Comparison of ENCODE assay signal across 25 mouse cellular contexts in the genomic region with DNA sequence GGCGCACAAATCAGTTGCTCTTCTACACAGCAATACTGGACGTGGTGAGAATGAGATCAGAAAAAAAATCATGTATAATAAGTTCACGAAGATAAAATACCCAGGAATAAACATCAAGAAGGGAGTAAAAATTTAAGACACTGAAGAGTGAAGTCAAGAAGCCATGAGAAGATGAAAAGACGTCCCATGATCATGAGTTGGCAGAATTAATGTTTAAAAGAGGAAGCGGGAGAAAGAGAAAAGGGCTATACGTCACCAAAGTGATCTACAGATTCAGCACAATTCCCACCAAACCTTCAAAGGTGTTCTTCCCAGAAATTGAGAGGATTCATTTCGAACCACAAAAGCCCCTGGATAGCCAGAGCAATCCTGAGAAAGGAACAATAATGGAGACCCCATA. TPM values are rescaled to one million over a fixed set of nuclear protein-coding genes. Genes with fewer than 3 reads are reported as not detected.
A peak's percentile ranks its signal among the peaks of the same experiment; 100 is the strongest.
DNase-seq lines count a peak whose midpoint lies in the region; ATAC-seq and TF ChIP-seq lines count a peak whose summit lies in the region.
"Had no signal": no experiment of that assay in that cellular context is flagged by ENCODE, and none has a peak within 500 bp of the region (broad histone marks: within the 10 kb centered on the region; RNA-seq: fewer than 3 reads in every experiment).

No protein-coding gene starts in this region.

- in situ Hi-C loops in CH12.LX (cut with MboI; ENCODE audit: low pct_ligation_motif_present, low pct_unique_long_range_greater_than_20kb, low sequenced_read_pairs): no loop called here

- H3K4me3 ChIP-seq in CH12.LX (replicated peaks in 1 of 3; ENCODE audit: low read depth in 2 of 3, low read length in 2 of 3, poor library complexity in 1 of 3) (no peak overlapping the region), macrophage (ENCODE audit: inconsistent target) (no peak overlapping the region)
- no peak overlapping the region for H3K4me3 ChIP-seq in bone marrow macrophage, adult 2 months (ENCODE audit: insufficient read depth, low read length)
- H3K4me3 ChIP-seq in neural tube, embryonic 15.5 days (replicated peaks): no peak overlapping the region
- H3K4me3 ChIP-seq: embryonic facial prominence, embryonic 10.5 days; embryonic facial prominence, embryonic 12.5 days; forebrain, embryonic 13.5 days; forebrain, embryonic 15.5 days had no signal

- DNase-seq in CH12.LX (ENCODE audit: extremely low read depth): no peak
- DNase-seq in adrenal gland, postnatal 14 days: no peak
- no peak for DNase-seq in neural tube, embryonic 10.5 days (ENCODE audit: extremely low spot score, low spot score)
- DNase-seq: adrenal gland, adult 8-10 months; adrenal gland, postnatal 25 days; B cell, adult 2 months; cerebellum, adult 11-12 months; cerebellum, adult 8-10 months; cerebellum, adult 9-11 months; cerebellum, postnatal 14 days; cerebellum, postnatal 36 days; embryo, embryonic 11 days; forebrain, postnatal 0 days had no signal

- H3K4me1 ChIP-seq in CH12.LX (ENCODE audit: control insufficient read depth in 1 of 2, insufficient read depth in 2 of 2): peaks cover 2 to 7% of the 10 kb centered on the region in 2 experiments; a peak in 3 of 4 replicates
- H3K4me1 ChIP-seq in bone marrow macrophage, adult 2 months (ENCODE audit: control insufficient read depth, insufficient read depth, low read length): peaks cover 44% of the 10 kb centered on the region
- H3K4me1 ChIP-seq in neural tube, embryonic 15.5 days: no peaks in the 10 kb centered on the region
- H3K4me1 ChIP-seq: embryonic facial prominence, embryonic 10.5 days; embryonic facial prominence, embryonic 12.5 days; forebrain, embryonic 15.5 days had no signal

- WGBS in macrophage (ENCODE audit: missing documents): 64% methylated on average over 7 of the region's 7 CpGs
- 88% methylated on average over 7 of the region's 7 CpGs for WGBS in neural tube, embryonic 15.5 days

- 0 out of 2 replicates have a peak, but pooled peaks have one; percentile 50 for ATAC-seq in megakaryocyte progenitor cell, adult 5-6 weeks (replicated peaks; ENCODE audit: poor library complexity)
- no peak for ATAC-seq in neural tube, embryonic 15.5 days (ENCODE audit: low FRiP score)
- ATAC-seq: activated CD4-positive, CD25-positive, alpha-beta regulatory T cell, adult 4 months; CD4-positive, CD25-positive, alpha-beta regulatory T cell, adult 4 months; forebrain, embryonic 15.5 days; forebrain, postnatal 0 days; Patski had no signal

- no peak for TF ChIP-seq POLR2A in CH12.LX (IDR thresholded peaks at IDR 0.05; ENCODE audit: low read depth, low read length)
- TF ChIP-seq POLR2A in bone marrow macrophage, adult 2 months (IDR thresholded peaks at IDR 0.05; ENCODE audit: borderline replicate concordance, low read depth, low read length): no peak

- H3K36me3 ChIP-seq in CH12.LX (replicated peaks in 1 of 2; ENCODE audit: control insufficient read depth in 1 of 2, insufficient read depth in 1 of 2, low read length in 1 of 2) (peaks cover 0 to 4% of the 10 kb centered on the region in 2 experiments), macrophage (ENCODE audit: inconsistent target) (no peaks in the 10 kb centered on the region)
- no peaks in the 10 kb centered on the region for H3K36me3 ChIP-seq in neural tube, embryonic 15.5 days
- H3K36me3 ChIP-seq: embryonic facial prominence, embryonic 10.5 days; embryonic facial prominence, embryonic 12.5 days; forebrain, embryonic 15.5 days had no signal

- H3K79me2 ChIP-seq in CH12.LX (replicated peaks; ENCODE audit: control insufficient read depth, extremely low read depth, insufficient read depth, poor library complexity, severe bottlenecking): no peaks in the 10 kb centered on the region
- no peaks in the 10 kb centered on the region for H3K79me2 ChIP-seq in macrophage (ENCODE audit: inconsistent target)

- no peak for TF ChIP-seq RAD21 in CH12.LX (IDR thresholded peaks at IDR 0.05; ENCODE audit: low read depth, low read length)

- H3K4me2 ChIP-seq in CH12.LX (ENCODE audit: insufficient read depth, low read depth, poor library complexity, severe bottlenecking): no peak overlapping the region
- no peak overlapping the region for H3K4me2 ChIP-seq in neural tube, embryonic 15.5 days
- H3K4me2 ChIP-seq: embryonic facial prominence, embryonic 12.5 days; forebrain, embryonic 13.5 days; forebrain, embryonic 15.5 days had no signal

- no peaks in the 10 kb centered on the region for H3K9me3 ChIP-seq in CH12.LX (replicated peaks; ENCODE audit: low read length)
- H3K9me3 ChIP-seq in neural tube, embryonic 15.5 days (replicated peaks): no peaks in the 10 kb centered on the region
- H3K9me3 ChIP-seq: embryonic facial prominence, embryonic 10.5 days; embryonic facial prominence, embryonic 12.5 days; forebrain, embryonic 13.5 days; forebrain, embryonic 15.5 days had no signal

- TF ChIP-seq CTCF in CH12.LX (conservative IDR thresholded peaks at IDR 0.05 in 1 of 2, IDR thresholded peaks at IDR 0.05 in 1 of 2; ENCODE audit: low read depth in 2 of 2, low read length in 2 of 2): no peak
- TF ChIP-seq CTCF in bone marrow macrophage, adult 2 months (IDR thresholded peaks at IDR 0.05; ENCODE audit: low read depth, low read length): no peak

- H3K27me3 ChIP-seq in CH12.LX (replicated peaks): no peaks in the 10 kb centered on the region
- no peaks in the 10 kb centered on the region for H3K27me3 ChIP-seq in neural tube, embryonic 15.5 days (replicated peaks)
- H3K27me3 ChIP-seq: embryonic facial prominence, embryonic 12.5 days; forebrain, embryonic 15.5 days had no signal

- dilution Hi-C loops in CH12.LX (cut with MboI; ENCODE audit: extremely low pct_ligation_motif_present, extremely low pct_unique_long_range_greater_than_20kb, low sequenced_read_pairs): no loop called here

- H3K9ac ChIP-seq in CH12.LX (ENCODE audit: insufficient read depth, low read depth): no peak overlapping the region
- no peak overlapping the region for H3K9ac ChIP-seq in neural tube, embryonic 15.5 days (replicated peaks)
- H3K9ac ChIP-seq: embryonic facial prominence, embryonic 12.5 days; forebrain, embryonic 13.5 days; forebrain, embryonic 15.5 days; forebrain, postnatal 0 days had no signal

- no peak for TF ChIP-seq EP300 in CH12.LX (IDR thresholded peaks at IDR 0.05; ENCODE audit: low read length)

- H3K27ac ChIP-seq in CH12.LX (ENCODE audit: insufficient read depth, low read depth) (no peak overlapping the region), macrophage (peak overlapping the region; percentile 40)
- H3K27ac ChIP-seq in bone marrow macrophage, adult 2 months (ENCODE audit: insufficient read depth, low read depth, low read length): peak overlapping the region; percentile 65
- no peak overlapping the region for H3K27ac ChIP-seq in neural tube, embryonic 15.5 days (replicated peaks)
- H3K27ac ChIP-seq: embryonic facial prominence, embryonic 10.5 days; embryonic facial prominence, embryonic 12.5 days; forebrain, embryonic 13.5 days; forebrain, embryonic 15.5 days had no signal

TF ChIP-seq in CH12.LX, 34 proteins besides CTCF, POLR2A, EP300 and RAD21:
- peak; percentile 35; the same call in 1 of the 2 replicates for TF ChIP-seq MAFK (IDR thresholded peaks at IDR 0.05; ENCODE audit: insufficient replicate concordance, low read length)
- no peak for TF ChIP-seq UBTF (IDR thresholded peaks at IDR 0.05; ENCODE audit: low read depth, low read length)
- TF ChIP-seq SMC3 (IDR thresholded peaks at IDR 0.05; ENCODE audit: low read depth, low read length): no peak
TF ChIP-seq in CH12.LX: peak in this region for 1.

RNA-seq across cellular contexts. Expression of gene Colgalt2, which starts 30.2 kb away (rescaled TPM):
- not detected in 2 replicates for total RNA-seq in CH12.LX (2012; rRNA removed)
- not detected in 2 replicates for total RNA-seq in CH12.LX (2014; rRNA removed)
- not detected in 2 replicates for polyA plus RNA-seq in CH12.LX (2012; ENCODE audit: insufficient read length, low read depth)
- polyA plus RNA-seq in bone marrow macrophage, adult 2 months (2012; ENCODE audit: insufficient read depth, insufficient read length, missing spikeins): not detected in 2 replicates
- not detected for total RNA-seq in macrophage (2018; cell fraction: chromatin; rRNA removed)
- under 1 TPM in 1 of 26 experiments, not detected in 25; 0.03 TPM for total RNA-seq in macrophage (2018; cell fraction: cytosol; rRNA removed)
- total RNA-seq in macrophage (2018; cell fraction: nucleus; rRNA removed): not detected
- not detected in 3 replicates for polyA plus RNA-seq in macrophage (2018)
- total RNA-seq in megakaryocyte progenitor cell, adult 5-6 weeks (2015): not detected in 2 replicates
- not detected in 2 replicates for total RNA-seq in megakaryocyte progenitor cell, adult 5-6 weeks (2017)
- 3.5 and 3.7 TPM in 2 replicates for total RNA-seq in adrenal gland, postnatal 14 days (2021)
- polyA plus RNA-seq in neural tube, embryonic 15.5 days (2015; fragmentation: Nextera tagmentation; extraction: Ambion mirVana): 3.7 and 3.9 TPM in 2 replicates
- total RNA-seq: common myeloid progenitor, adult 5-6 weeks had no signal
- polyA plus RNA-seq: activated CD4-positive, CD25-positive, alpha-beta regulatory T cell, adult 4 months; CD4-positive, CD25-positive, alpha-beta regulatory T cell, adult 4 months; Patski had no signal

RNA-seq across cellular contexts. Expression of gene Tsen15, which starts 43.3 kb away (rescaled TPM):
- total RNA-seq in CH12.LX (2012; rRNA removed) (23.1 and 26.8 TPM in 2 replicates), CH12.LX (2014; rRNA removed) (65.3 and 65.9 TPM in 2 replicates)
- polyA plus RNA-seq in CH12.LX (2012; ENCODE audit: insufficient read length, low read depth) (40.9 and 42.3 TPM in 2 replicates), macrophage (2018) (11.8 to 33.5 TPM (median 18.3 TPM) in 3 replicates)
- 20.2 and 20.3 TPM in 2 replicates for polyA plus RNA-seq in bone marrow macrophage, adult 2 months (2012; ENCODE audit: insufficient read depth, insufficient read length, missing spikeins)
- total RNA-seq in macrophage (2018; cell fraction: chromatin; rRNA removed): 10 to 100 TPM in 21 of 26 experiments, 1 to 10 TPM in 5; 3.4 to 48.6 (median 20.4) TPM
- total RNA-seq in macrophage (2018; cell fraction: cytosol; rRNA removed): 10 to 100 TPM in 16 of 26 experiments, 1 to 10 TPM in 10; 6.7 to 15.4 (median 10.6) TPM
- 10 to 100 TPM in 15 of 26 experiments, 1 to 10 TPM in 11; 2.9 to 54.0 (median 13.6) TPM for total RNA-seq in macrophage (2018; cell fraction: nucleus; rRNA removed)
- total RNA-seq in megakaryocyte progenitor cell, adult 5-6 weeks (2015): 55.4 and 57.3 TPM in 2 replicates
- 34.7 and 40.1 TPM in 2 replicates for total RNA-seq in megakaryocyte progenitor cell, adult 5-6 weeks (2017)
- 24.2 and 25.6 TPM in 2 replicates for total RNA-seq in adrenal gland, postnatal 14 days (2021)
- polyA plus RNA-seq in neural tube, embryonic 15.5 days (2015; fragmentation: Nextera tagmentation; extraction: Ambion mirVana): 39.4 and 47.6 TPM in 2 replicates

Comparison
In these comparisons a context has a peak if more than half of its experiments do, and no peak if none do; other contexts are left out.
1. H3K27ac ChIP-seq: peak in bone marrow macrophage, adult 2 months (single experiment) and macrophage (single experiment); none in CH12.LX (single experiment) and neural tube, embryonic 15.5 days (single experiment).